Mouse (Mus musculus) G1E (cell line): Measurements from ENCODE around the gene Cdhr2.

Experiments
- CTCF ChIP-seq: IDR thresholded peaks from 2 replicates; pipeline ENCODE4 v1.5.1; 2012; ENCODE audit warnings: low read depth, low read length, inconsistent platforms, mixed read lengths
- GATA1 ChIP-seq: IDR thresholded peaks from 2 replicates; pipeline ENCODE4 v1.6.1; 2012; ENCODE audit warnings: borderline replicate concordance, low read length, inconsistent platforms, mixed read lengths
- GATA2 ChIP-seq: IDR thresholded peaks from 2 replicates; pipeline ENCODE4 v1.6.1; 2012; ENCODE audit warnings: low read depth, low read length, inconsistent platforms, borderline replicate concordance

- TF ChIP-seq GATA1 (no peak), CTCF (no peak), GATA2 (no peak)
Observed at GRCm38 (mm10) chr13:54746110-54746509, 44.8 kb downstream of the Cdhr2 start.
